Mouse (Mus musculus) MEL (cell line): ENCODE data around the gene Rex1bd. TPM values are rescaled to one million over a fixed set of nuclear protein-coding genes. Genes with fewer than 3 reads are reported as not detected.

ENCODE experiments used
- DNase-seq: peaks from one replicate; pipeline ENCODE4 v3.0.0; 2011; ENCODE audit warnings: low read depth, low spot score
- H3K27ac ChIP-seq: 2 replicates; pipeline ENCODE4 v1.5.1; 2012; ENCODE audit warnings: low read depth, mild to moderate bottlenecking, control low read depth, low read length, moderate library complexity; ENCODE audit not compliant: control insufficient read depth
- H3K27me3 ChIP-seq, 2 experiments: fragments of 150-350 bp in 1 of 2; sonication (generic) in 1 of 2; 2 replicates each; pipeline ENCODE4 v1.6.1; 2012; ENCODE audit warnings: low read length in 2 of 2, mild to moderate bottlenecking in 2 of 2, improper control_type of control experiment in 1 of 2, moderate library complexity in 1 of 2; ENCODE audit not compliant: insufficient read depth in 2 of 2, control insufficient read depth in 1 of 2
- H3K36me3 ChIP-seq, 2 experiments: 2 replicates each; pipeline ENCODE4 v1.6.1; 2012 to 2014; ENCODE audit warnings: low read length in 2 of 2, improper control_type of control experiment in 1 of 2, inconsistent platforms in 1 of 2, mild to moderate bottlenecking in 1 of 2; ENCODE audit not compliant: insufficient read depth in 2 of 2, control insufficient read depth in 1 of 2
- H3K4me1 ChIP-seq, 2 experiments: fragments of 150-350 bp in 1 of 2; sonication (generic) in 1 of 2; 2 replicates each; pipeline ENCODE4 v1.6.1; 2012; ENCODE audit warnings: low read length in 2 of 2, improper control_type of control experiment in 1 of 2, mild to moderate bottlenecking in 1 of 2; ENCODE audit not compliant: insufficient read depth in 2 of 2, control insufficient read depth in 1 of 2
- H3K4me3 ChIP-seq, 2 experiments: fragments of 150-350 bp in 1 of 2; sonication (generic) in 1 of 2; 2 replicates each; pipeline ENCODE4 v1.5.1; 2012; ENCODE audit warnings: low read depth in 2 of 2, low read length in 2 of 2, mild to moderate bottlenecking in 2 of 2, moderate library complexity in 2 of 2, control low read depth in 1 of 2, improper control_type of control experiment in 1 of 2; ENCODE audit not compliant: control insufficient read depth in 1 of 2, insufficient read depth in 1 of 2
- H3K79me2 ChIP-seq: 2 replicates; pipeline ENCODE4 v1.6.1; 2012; ENCODE audit warnings: mild to moderate bottlenecking, low read length, moderate library complexity; ENCODE audit not compliant: control insufficient read depth, poor library complexity, insufficient read depth
- H3K9ac ChIP-seq: 2 replicates; pipeline ENCODE4 v1.6.1; 2012; ENCODE audit warnings: low read depth, mild to moderate bottlenecking, control low read depth, low read length, moderate library complexity; ENCODE audit not compliant: control insufficient read depth, poor library complexity, severe bottlenecking
- H3K9me3 ChIP-seq: fragments of 150-350 bp; sonication (generic); replicated peaks from 2 replicates; pipeline ENCODE4 v1.6.1; 2012; ENCODE audit warnings: mild to moderate bottlenecking, low read length, improper control_type of control experiment, moderate library complexity; ENCODE audit not compliant: insufficient read depth
- BHLHE40 ChIP-seq: IDR thresholded peaks from 2 replicates; pipeline ENCODE4 v1.6.1; 2012; ENCODE audit warnings: low read depth, mild to moderate bottlenecking, inconsistent platforms, low read length, improper control_type of control experiment, borderline replicate concordance
- CHD1 ChIP-seq: IDR thresholded peaks from 2 replicates; pipeline ENCODE4 v1.6.1; 2012; ENCODE audit warnings: low read depth, mild to moderate bottlenecking, inconsistent platforms, low read length, improper control_type of control experiment
- CTCF ChIP-seq, 3 experiments: IDR thresholded peaks in 2 of 3; conservative IDR thresholded peaks in 1 of 3; 2 replicates each; pipeline ENCODE4 v1.5.1; 2011 to 2012; ENCODE audit warnings: low read length in 3 of 3, low read depth in 2 of 3, mild to moderate bottlenecking in 2 of 3, improper control_type of control experiment in 1 of 3, inconsistent platforms in 1 of 3, mixed read lengths in 1 of 3, moderate library complexity in 1 of 3; ENCODE audit not compliant: control insufficient read depth in 1 of 3, insufficient read depth in 1 of 3, poor library complexity in 1 of 3, severe bottlenecking in 1 of 3
- E2F4 ChIP-seq: IDR thresholded peaks from 2 replicates; pipeline ENCODE4 v1.6.1; 2011; ENCODE audit warnings: low read depth, low read length, improper control_type of control experiment, borderline replicate concordance
- ELF1 ChIP-seq: IDR thresholded peaks from 2 replicates; pipeline ENCODE4 v1.6.1; 2014; ENCODE audit warnings: low read depth, mild to moderate bottlenecking, inconsistent platforms, low read length, improper control_type of control experiment, moderate library complexity
- GABPA ChIP-seq: IDR thresholded peaks from 2 replicates; pipeline ENCODE4 v1.6.1; 2012; ENCODE audit warnings: low read depth, mild to moderate bottlenecking, inconsistent platforms, low read length, improper control_type of control experiment, moderate library complexity
- HCFC1 ChIP-seq: IDR thresholded peaks from 2 replicates; pipeline ENCODE4 v1.6.1; 2012; ENCODE audit warnings: low read depth, mild to moderate bottlenecking, inconsistent platforms, low read length, improper control_type of control experiment, moderate library complexity
- JUND ChIP-seq: IDR thresholded peaks from 2 replicates; pipeline ENCODE4 v1.6.1; 2011; ENCODE audit warnings: low read depth, mild to moderate bottlenecking, improper control_type of control experiment, low read length
- KAT2A ChIP-seq: conservative IDR thresholded peaks from 2 replicates; pipeline ENCODE4 v1.6.1; 2012; ENCODE audit warnings: low read depth, low read length, improper control_type of control experiment, inconsistent platforms
- MAFK ChIP-seq: IDR thresholded peaks from 2 replicates; pipeline ENCODE4 v1.6.1; 2011; ENCODE audit warnings: low read depth, mild to moderate bottlenecking, low read length, improper control_type of control experiment, borderline replicate concordance
- MAX ChIP-seq: IDR thresholded peaks from 2 replicates; pipeline ENCODE4 v1.6.1; 2011; ENCODE audit warnings: low read length, improper control_type of control experiment
- MAZ ChIP-seq: IDR thresholded peaks from 2 replicates; pipeline ENCODE4 v1.6.1; 2012; ENCODE audit warnings: low read depth, mild to moderate bottlenecking, inconsistent platforms, low read length, improper control_type of control experiment
- MEF2A ChIP-seq: IDR thresholded peaks from 2 replicates; pipeline ENCODE4 v1.6.1; 2014; ENCODE audit warnings: low read depth, mild to moderate bottlenecking, inconsistent platforms, low read length, improper control_type of control experiment; ENCODE audit not compliant: poor library complexity, insufficient replicate concordance, severe bottlenecking; ENCODE audit errors: extremely low read depth
- MXI1 ChIP-seq: IDR thresholded peaks from 2 replicates; pipeline ENCODE4 v1.6.1; 2011; ENCODE audit warnings: mild to moderate bottlenecking, low read depth, low read length, improper control_type of control experiment
- MYB ChIP-seq: IDR thresholded peaks from 2 replicates; pipeline ENCODE4 v1.6.1; 2011; ENCODE audit warnings: mild to moderate bottlenecking, low read depth, low read length, improper control_type of control experiment
- NELFE ChIP-seq: IDR thresholded peaks from 2 replicates; pipeline ENCODE4 v1.6.1; 2011; ENCODE audit warnings: low read depth, low read length, improper control_type of control experiment
- NRF1 ChIP-seq: IDR thresholded peaks from 2 replicates; pipeline ENCODE4 v1.6.1; 2014; ENCODE audit warnings: low read depth, mild to moderate bottlenecking, inconsistent platforms, low read length, improper control_type of control experiment, moderate library complexity; ENCODE audit not compliant: poor library complexity, insufficient read depth, severe bottlenecking
- POLR2A ChIP-seq, 2 experiments: IDR thresholded peaks; 2 replicates each; pipeline ENCODE4 v1.6.1; 2011 to 2012; ENCODE audit warnings: low read length in 2 of 2, mild to moderate bottlenecking in 2 of 2, control low read depth in 1 of 2, improper control_type of control experiment in 1 of 2, low read depth in 1 of 2, moderate library complexity in 1 of 2; ENCODE audit not compliant: control insufficient read depth in 1 of 2, insufficient read depth in 1 of 2, poor library complexity in 1 of 2
- POLR2AphosphoS2 ChIP-seq: IDR thresholded peaks from 2 replicates; pipeline ENCODE4 v1.6.1; 2011; ENCODE audit warnings: low read length, improper control_type of control experiment
- POLR2AphosphoS5 ChIP-seq: IDR thresholded peaks from 2 replicates; pipeline ENCODE4 v1.6.1; 2012; ENCODE audit warnings: low read depth, borderline replicate concordance, mild to moderate bottlenecking, inconsistent platforms, low read length, moderate library complexity, mixed read lengths
- RAD21 ChIP-seq: IDR thresholded peaks from 2 replicates; pipeline ENCODE4 v1.6.1; 2011; ENCODE audit warnings: mild to moderate bottlenecking, low read depth, low read length, improper control_type of control experiment
- SMC3 ChIP-seq: IDR thresholded peaks from 2 replicates; pipeline ENCODE4 v1.6.1; 2011; ENCODE audit warnings: low read depth, low read length, improper control_type of control experiment
- TBP ChIP-seq: IDR thresholded peaks from 2 replicates; pipeline ENCODE4 v1.8.0; 2011; ENCODE audit warnings: low read depth, low read length, improper control_type of control experiment
- TCF12 ChIP-seq: IDR thresholded peaks from 2 replicates; pipeline ENCODE4 v1.6.1; 2014; ENCODE audit warnings: low read depth, mild to moderate bottlenecking, inconsistent platforms, low read length, improper control_type of control experiment, moderate library complexity
- UBTF ChIP-seq: IDR thresholded peaks from 2 replicates; pipeline ENCODE4 v1.6.1; 2012; ENCODE audit warnings: low read depth, mild to moderate bottlenecking, inconsistent platforms, low read length, improper control_type of control experiment, moderate library complexity, borderline replicate concordance; ENCODE audit not compliant: insufficient read depth
- USF2 ChIP-seq, 2 experiments: IDR thresholded peaks; 2 replicates each; pipeline ENCODE4 v1.6.1; 2011 to 2012; ENCODE audit warnings: improper control_type of control experiment in 2 of 2, low read length in 2 of 2, borderline replicate concordance in 1 of 2, inconsistent platforms in 1 of 2, low read depth in 1 of 2, mild to moderate bottlenecking in 1 of 2; ENCODE audit not compliant: insufficient read depth in 1 of 2
- ZNF384 ChIP-seq: IDR thresholded peaks from 2 replicates; pipeline ENCODE4 v1.6.1; 2012; ENCODE audit warnings: low read depth, mild to moderate bottlenecking, inconsistent platforms, low read length, improper control_type of control experiment
- polyA plus RNA-seq, 2 experiments: library from polyadenylated mRNA; stranded (reverse) in 1 of 2; unstranded in 1 of 2; fragments of >175 nt in 1 of 2; fragments of >200 nt in 1 of 2; gene quantifications; 2 replicates each; pipeline versions ENCODE4 v1.2.1 to v1.2.4; 2012; ENCODE audit warnings: low replicate concordance in 2 of 2, low read depth in 1 of 2; ENCODE audit not compliant: insufficient read length in 2 of 2, insufficient read depth in 1 of 2, missing spikeins in 1 of 2
- total RNA-seq: library from RNA; depleted of rRNA; stranded (reverse); fragments of 300-350 nt; gene quantifications from 2 replicates; pipeline ENCODE4 v1.2.3, GENCODE M21; 2012

Rex1bd gene
- total and polyA plus RNA-seq, 3 experiments = 145 to 204 TPM; not detected in 1

- Histone ChIP-seq H3K4me3 (no peak overlapping the region), H3K4me1 (peaks cover 0 to 7% of the 10 kb centered on the region in 2 experiments; a peak in 2 of 4 replicates), H3K9me3 (no peaks in the 10 kb centered on the region), H3K27ac (no peak overlapping the region), H3K36me3 (no peaks in the 10 kb centered on the region; a peak in 1 of 4 replicates), H3K79me2 (no peaks in the 10 kb centered on the region), H3K27me3 (no peaks in the 10 kb centered on the region; a peak in 1 of 4 replicates)
- no peak for TF ChIP-seq BHLHE40
- no peak for TF ChIP-seq UBTF
- TF ChIP-seq POLR2AphosphoS2 = no peak
- TF ChIP-seq MEF2A = no peak
- no peak for TF ChIP-seq SMC3
- no peak for TF ChIP-seq JUND
- no peak for TF ChIP-seq MAZ
- no peak for TF ChIP-seq CTCF (IDR thresholded peaks at IDR 0.05 in 2 of 3, conservative IDR thresholded peaks at IDR 0.05 in 1 of 3; ENCODE audit: control insufficient read depth in 1 of 3, insufficient read depth in 1 of 3, low read depth in 2 of 3, low read length in 3 of 3, poor library complexity in 1 of 3, severe bottlenecking in 1 of 3)
- no peak for TF ChIP-seq KAT2A
- no peak for TF ChIP-seq POLR2AphosphoS5
- TF ChIP-seq RAD21 = no peak
- TF ChIP-seq TCF12 = no peak
- TF ChIP-seq, all 39 proteins: peak for 0
- no peak overlapping the region for H3K9ac ChIP-seq
- DNase-seq = no peak
Measured at GRCm38 (mm10) chr8:70495001-70495770, 11.4 kb downstream of the Rex1bd start.

GRCm38 (mm10) chr8:70494416-70494945, 12.1 kb downstream of the Rex1bd start:
- TF ChIP-seq UBTF (no peak), NRF1 (no peak), TBP (no peak), HCFC1 (no peak), E2F4 (no peak), MAFK (no peak), MYB (no peak), MAZ (no peak), ZNF384 (no peak), BHLHE40 (no peak), USF2 (IDR thresholded peaks at IDR 0.05; ENCODE audit: borderline replicate concordance in 1 of 2, insufficient read depth in 1 of 2, low read depth in 1 of 2, low read length in 2 of 2) (no peak), GABPA (no peak), CHD1 (no peak), ELF1 (no peak), POLR2A (IDR thresholded peaks at IDR 0.05; ENCODE audit: control insufficient read depth in 1 of 2, insufficient read depth in 1 of 2, low read depth in 1 of 2, low read length in 2 of 2, poor library complexity in 1 of 2) (no peak), MAX (no peak), MXI1 (no peak), NELFE (no peak), POLR2AphosphoS2 (no peak)
- no peaks in the 10 kb centered on the region for H3K9me3 ChIP-seq
- H3K36me3 ChIP-seq = no peaks in the 10 kb centered on the region
- no peaks in the 10 kb centered on the region; a peak in 1 of 4 replicates for H3K27me3 ChIP-seq
- H3K79me2 ChIP-seq = no peaks in the 10 kb centered on the region
- no peak overlapping the region for H3K4me3 ChIP-seq
- no peak overlapping the region for H3K9ac ChIP-seq
- DNase-seq = no peak
- no peaks in the 10 kb centered on the region for H3K4me1 ChIP-seq
- H3K27ac ChIP-seq = no peak overlapping the region
